Mouse (Mus musculus) forebrain, embryonic 13.5 days (tissue): ENCODE results near the gene D6Wsu163e. TPM values are rescaled to one million over a fixed set of nuclear protein-coding genes. Genes with fewer than 3 reads are reported as not detected.

Experiments
- ATAC-seq: fragments of 200-750 bp; cut with Nextera tagmentation; 2 replicates; pipeline ENCODE4 v1.8.0; 2017
- H3K27ac ChIP-seq: fragments of 300-500 bp; sonication (generic); 2 replicates; pipeline ENCODE4 v1.5.1; 2015; ENCODE audit warnings: inconsistent platforms, mild to moderate bottlenecking, moderate library complexity
- H3K27me3 ChIP-seq: fragments of 300-500 bp; sonication (generic); 2 replicates; pipeline ENCODE4 v1.6.1; 2015; ENCODE audit warnings: mild to moderate bottlenecking, inconsistent platforms
- H3K36me3 ChIP-seq: fragments of 300-500 bp; sonication (generic); 2 replicates; pipeline ENCODE4 v1.6.1; 2015; ENCODE audit warnings: mild to moderate bottlenecking, inconsistent platforms; ENCODE audit not compliant: poor library complexity, severe bottlenecking
- H3K4me1 ChIP-seq: fragments of 300-500 bp; sonication (generic); 2 replicates; pipeline ENCODE4 v1.6.1; 2015; ENCODE audit warnings: inconsistent platforms
- H3K4me2 ChIP-seq: fragments of 300-500 bp; sonication (generic); 2 replicates; pipeline ENCODE4 v1.6.1; 2015; ENCODE audit warnings: inconsistent platforms, mild to moderate bottlenecking, moderate library complexity
- H3K4me3 ChIP-seq: fragments of 300-500 bp; sonication (generic); 2 replicates; pipeline ENCODE4 v1.5.1; 2015; ENCODE audit warnings: mild to moderate bottlenecking, inconsistent platforms
- H3K9ac ChIP-seq: fragments of 300-500 bp; sonication (generic); 2 replicates; pipeline ENCODE4 v1.6.1; 2015; ENCODE audit warnings: mild to moderate bottlenecking, inconsistent platforms
- H3K9me3 ChIP-seq: fragments of 300-500 bp; sonication (generic); replicated peaks from 2 replicates; pipeline ENCODE4 v1.6.1; 2016; ENCODE audit warnings: inconsistent platforms
- WGBS: fragments of 180-500 bp; shearing (Covaris S2); methylation state at CpG from one replicate; pipeline ENCODE4 v1.1.7; 2015; 5-methylcytosine and 5-hydroxymethylcytosine counted together
- polyA plus RNA-seq: library from polyadenylated mRNA; unstranded; fragments of >200 nt; fragmentation: Nextera tagmentation; extraction: Ambion mirVana; gene quantifications from 2 replicates; pipeline ENCODE4 v1.2.1, GENCODE M21; 2015

Gene D6Wsu163e
- polyA plus RNA-seq, 1 experiment from 2014 or later: 27.5 TPM

- H3K4me1 ChIP-seq: no peaks in the 10 kb centered on the region
- WGBS: 90% methylated on average over 8 of the region's 8 CpGs
- ATAC-seq: no peak
Measured at GRCm38 (mm10) chr6:126961371-126962018, 21.7 kb downstream of the D6Wsu163e start.

GRCm38 (mm10) chr6:126962709-126963108 is 22.9 kb downstream of the D6Wsu163e start:
- Histone ChIP-seq H3K4me1 (no peaks in the 10 kb centered on the region), H3K9me3 (no peaks in the 10 kb centered on the region), H3K9ac (no peak overlapping the region), H3K27ac (no peak overlapping the region), H3K4me3 (no peak overlapping the region), H3K4me2 (no peak overlapping the region), H3K36me3 (peaks cover 39% of the 10 kb centered on the region), H3K27me3 (no peaks in the 10 kb centered on the region)
- no peak for ATAC-seq
- 95% methylated on average over 5 of the region's 5 CpGs for WGBS

More at GRCm38 (mm10) chr6:126961371-126962018, 21.7 kb downstream of the D6Wsu163e start:
- Histone ChIP-seq H3K27ac (no peak overlapping the region), H3K36me3 (peaks cover 41% of the 10 kb centered on the region), H3K9me3 (no peaks in the 10 kb centered on the region), H3K27me3 (no peaks in the 10 kb centered on the region), H3K4me3 (no peak overlapping the region), H3K4me2 (no peak overlapping the region), H3K9ac (no peak overlapping the region)

- 86% methylated on average over 9 of the region's 9 CpGs for WGBS
- Histone ChIP-seq H3K4me3 (no peak overlapping the region), H3K27ac (no peak overlapping the region), H3K4me1 (no peaks in the 10 kb centered on the region), H3K9me3 (no peaks in the 10 kb centered on the region), H3K36me3 (peaks cover 42% of the 10 kb centered on the region), H3K9ac (no peak overlapping the region), H3K27me3 (no peaks in the 10 kb centered on the region), H3K4me2 (no peak overlapping the region)
- ATAC-seq: no peak
Measured at GRCm38 (mm10) chr6:126963426-126963825, 23.7 kb downstream of the D6Wsu163e start.

GRCm38 (mm10) chr6:126966241-126967026 is 26.7 kb downstream of the D6Wsu163e start:
- Histone ChIP-seq H3K4me1 (no peaks in the 10 kb centered on the region), H3K9me3 (no peaks in the 10 kb centered on the region), H3K4me2 (no peak overlapping the region), H3K9ac (no peak overlapping the region), H3K36me3 (peaks cover 47% of the 10 kb centered on the region), H3K4me3 (no peak overlapping the region), H3K27me3 (no peaks in the 10 kb centered on the region), H3K27ac (no peak overlapping the region)
- ATAC-seq: no peak
- 90% methylated on average over 14 of the region's 14 CpGs for WGBS

GRCm38 (mm10) chr6:126981539-126982234 is 41.9 kb downstream of the D6Wsu163e start:
- Histone ChIP-seq H3K9ac (no peak overlapping the region), H3K4me3 (no peak overlapping the region), H3K4me1 (no peaks in the 10 kb centered on the region), H3K36me3 (peaks cover 14% of the 10 kb centered on the region), H3K27me3 (no peaks in the 10 kb centered on the region), H3K9me3 (no peaks in the 10 kb centered on the region), H3K4me2 (no peak overlapping the region), H3K27ac (no peak overlapping the region)
- WGBS: 72% methylated on average over 5 of the region's 5 CpGs
- no peak for ATAC-seq

GRCm38 (mm10) chr6:126993676-126994075 is 53.9 kb downstream of the D6Wsu163e start:
- ATAC-seq: no peak
- Histone ChIP-seq H3K27me3 (no peaks in the 10 kb centered on the region), H3K9me3 (no peaks in the 10 kb centered on the region), H3K27ac (no peak overlapping the region), H3K36me3 (no peaks in the 10 kb centered on the region), H3K4me3 (no peak overlapping the region), H3K4me1 (no peaks in the 10 kb centered on the region), H3K9ac (no peak overlapping the region), H3K4me2 (no peak overlapping the region)
- 67% methylated on average over 2 of the region's 2 CpGs for WGBS

GRCm38 (mm10) chr6:126995494-126995893 is 55.7 kb downstream of the D6Wsu163e start:
- Histone ChIP-seq H3K4me2 (no peak overlapping the region), H3K27ac (no peak overlapping the region), H3K9me3 (no peaks in the 10 kb centered on the region), H3K27me3 (no peaks in the 10 kb centered on the region), H3K9ac (no peak overlapping the region), H3K4me1 (no peaks in the 10 kb centered on the region), H3K36me3 (no peaks in the 10 kb centered on the region), H3K4me3 (no peak overlapping the region)
- no peak for ATAC-seq
- 95% methylated on average over 3 of the region's 3 CpGs for WGBS

GRCm38 (mm10) chr6:126996399-126996798 is 56.6 kb downstream of the D6Wsu163e start:
- whole genome bisulfite sequencing: 86% methylated on average over 5 of the region's 5 CpGs
- H3K4me3 ChIP-seq: no peak overlapping the region
- H3K4me2 ChIP-seq: no peak overlapping the region
- H3K27me3 ChIP-seq: no peaks in the 10 kb centered on the region
- no peaks in the 10 kb centered on the region for H3K9me3 ChIP-seq
- no peak overlapping the region for H3K9ac ChIP-seq
- no peak overlapping the region for H3K27ac ChIP-seq
- ATAC-seq: no peak
- no peaks in the 10 kb centered on the region for H3K4me1 ChIP-seq
- H3K36me3 ChIP-seq: no peaks in the 10 kb centered on the region

GRCm38 (mm10) chr6:127005646-127006045 is 65.9 kb downstream of the D6Wsu163e start:
- ATAC-seq: no peak
- no peaks in the 10 kb centered on the region for H3K27me3 ChIP-seq
- H3K4me3 ChIP-seq: no peak overlapping the region
- no peaks in the 10 kb centered on the region for H3K36me3 ChIP-seq
- 86% methylated on average over 3 of the region's 3 CpGs for WGBS
- no peak overlapping the region for H3K4me2 ChIP-seq
- no peaks in the 10 kb centered on the region for H3K4me1 ChIP-seq
- no peak overlapping the region for H3K27ac ChIP-seq
- H3K9ac ChIP-seq: no peak overlapping the region
- no peaks in the 10 kb centered on the region for H3K9me3 ChIP-seq

- ATAC-seq: no peak
- Histone ChIP-seq H3K4me1 (0 out of 2 replicates have a peak, but pooled peaks cover 1% of the 10 kb centered on the region), H3K4me3 (no peak overlapping the region), H3K9ac (no peak overlapping the region), H3K27me3 (no peaks in the 10 kb centered on the region), H3K9me3 (no peaks in the 10 kb centered on the region), H3K4me2 (no peak overlapping the region), H3K36me3 (no peaks in the 10 kb centered on the region), H3K27ac (no peak overlapping the region)
- WGBS: 89% methylated on average over 3 of the region's 3 CpGs
Measured at GRCm38 (mm10) chr6:127006551-127006950, 66.8 kb downstream of the D6Wsu163e start.

- Histone ChIP-seq H3K9me3 (no peaks in the 10 kb centered on the region), H3K4me3 (no peak overlapping the region), H3K27me3 (no peaks in the 10 kb centered on the region), H3K4me1 (0 out of 2 replicates have a peak, but pooled peaks cover 8% of the 10 kb centered on the region), H3K9ac (no peak overlapping the region), H3K27ac (no peak overlapping the region), H3K36me3 (no peaks in the 10 kb centered on the region), H3K4me2 (no peak overlapping the region)
- ATAC-seq: no peak
- WGBS: 91% methylated on average over 13 of the region's 13 CpGs
Measured at GRCm38 (mm10) chr6:127010021-127010420, 70.3 kb downstream of the D6Wsu163e start.

- Histone ChIP-seq H3K4me1 (0 out of 2 replicates have a peak, but pooled peaks cover 8% of the 10 kb centered on the region), H3K27ac (no peak overlapping the region), H3K9me3 (no peaks in the 10 kb centered on the region), H3K4me2 (no peak overlapping the region), H3K4me3 (no peak overlapping the region), H3K9ac (no peak overlapping the region), H3K27me3 (no peaks in the 10 kb centered on the region), H3K36me3 (no peaks in the 10 kb centered on the region)
- no peak for ATAC-seq
- WGBS: 70% methylated on average over 13 of the region's 13 CpGs
Measured at GRCm38 (mm10) chr6:127011947-127012535, 72.3 kb downstream of the D6Wsu163e start.
